Mouse (Mus musculus) myocyte (in vitro differentiated cells): ENCODE results near the gene Tenm4. TPM values are rescaled to one million over a fixed set of nuclear protein-coding genes. Genes with fewer than 3 reads are reported as not detected.

Experiments used
- H3K27me3 ChIP-seq: one replicate; pipeline ENCODE4 v1.6.1; 2011; ENCODE audit not compliant: control insufficient read depth, insufficient read depth, insufficient read length
- H3K36me3 ChIP-seq: one replicate; pipeline ENCODE4 v1.6.1; 2011; ENCODE audit not compliant: control insufficient read depth, insufficient read depth
- H3K4me2 ChIP-seq: one replicate; pipeline ENCODE4 v1.6.1; 2011; ENCODE audit warnings: low read depth, control low read depth
- H3K4me3 ChIP-seq: one replicate; pipeline ENCODE4 v1.5.1; 2011; ENCODE audit warnings: mild to moderate bottlenecking, control low read depth, moderate library complexity
- H3K79me2 ChIP-seq: one replicate; pipeline ENCODE4 v1.6.1; 2011; ENCODE audit not compliant: control insufficient read depth, insufficient read depth
- H3ac ChIP-seq: one replicate; pipeline ENCODE4 v1.6.1; 2011; ENCODE audit not compliant: control insufficient read depth, insufficient read length
- CEBPB ChIP-seq: IDR thresholded peaks from 2 replicates; pipeline ENCODE4 v1.6.1; 2011; ENCODE audit warnings: mild to moderate bottlenecking, moderate library complexity; ENCODE audit not compliant: poor library complexity, insufficient read depth, severe bottlenecking
- E2F4 ChIP-seq: IDR thresholded peaks from one replicate; pipeline ENCODE4 v1.6.1; 2011; ENCODE audit warnings: mild to moderate bottlenecking, control low read depth, moderate library complexity; ENCODE audit not compliant: insufficient read depth
- MAX ChIP-seq: IDR thresholded peaks from one replicate; pipeline ENCODE4 v1.6.1; 2011; ENCODE audit warnings: low read depth, mild to moderate bottlenecking, control low read depth
- MYOD1 ChIP-seq, 3 experiments: IDR thresholded peaks; one replicate each; pipeline ENCODE4 v1.6.1; 2011; ENCODE audit warnings: control low read depth in 2 of 3, low read depth in 2 of 3, mild to moderate bottlenecking in 2 of 3, moderate library complexity in 1 of 3; ENCODE audit not compliant: insufficient read length in 2 of 3, control insufficient read depth in 1 of 3
- MYOG ChIP-seq, 3 experiments: IDR thresholded peaks; one replicate each; pipeline ENCODE4 v1.6.1; 2011; ENCODE audit warnings: control low read depth in 2 of 3, low read depth in 2 of 3, mild to moderate bottlenecking in 2 of 3; ENCODE audit not compliant: insufficient read length in 2 of 3, control insufficient read depth in 1 of 3, insufficient read depth in 1 of 3
- POLR2A ChIP-seq: IDR thresholded peaks from one replicate; pipeline ENCODE4 v1.6.1; 2011; ENCODE audit warnings: low read depth, mild to moderate bottlenecking, control low read depth, moderate library complexity; ENCODE audit not compliant: insufficient read length
- POLR2AphosphoS2 ChIP-seq: IDR thresholded peaks from one replicate; pipeline ENCODE4 v1.6.1; 2011; ENCODE audit warnings: low read depth, control low read depth; ENCODE audit not compliant: insufficient read length
- REST ChIP-seq: IDR thresholded peaks from one replicate; pipeline ENCODE4 v1.6.1; 2011; ENCODE audit warnings: mild to moderate bottlenecking, control low read depth, moderate library complexity; ENCODE audit not compliant: insufficient read depth, insufficient read length
- SRF ChIP-seq: IDR thresholded peaks from one replicate; pipeline ENCODE4 v1.6.1; 2011; ENCODE audit warnings: low read depth; ENCODE audit not compliant: control insufficient read depth, insufficient read length
- TCF12 ChIP-seq: IDR thresholded peaks from one replicate; pipeline ENCODE4 v1.6.1; 2011; ENCODE audit warnings: mild to moderate bottlenecking, control low read depth; ENCODE audit not compliant: poor library complexity, insufficient read depth, severe bottlenecking
- TCF3 ChIP-seq: IDR thresholded peaks from one replicate; pipeline ENCODE4 v1.6.1; 2011; ENCODE audit warnings: low read depth, control low read depth; ENCODE audit not compliant: insufficient read length
- USF1 ChIP-seq: IDR thresholded peaks from one replicate; pipeline ENCODE4 v1.6.1; 2011; ENCODE audit warnings: low read depth, mild to moderate bottlenecking, control low read depth, moderate library complexity
- polyA plus RNA-seq: library from polyadenylated mRNA; unstranded; fragments of >200 nt; fragmentation: generic; extraction: Trizol; gene quantifications from one replicate; pipeline ENCODE4 v1.2.1, GENCODE M21; 2012; ENCODE audit warnings: missing spikeins

Tenm4 gene
- polyA plus RNA-seq, 1 experiment: 10.9 TPM

- Histone ChIP-seq H3K4me3 (no peak overlapping the region), H3ac (no peak overlapping the region), H3K79me2 (no peaks in the 10 kb centered on the region), H3K36me3 (no peaks in the 10 kb centered on the region), H3K27me3 (no peaks in the 10 kb centered on the region), H3K4me2 (no peak overlapping the region)
- no peak for TF ChIP-seq MAX
- no peak for TF ChIP-seq USF1
- no peak for TF ChIP-seq TCF12
- TF ChIP-seq POLR2AphosphoS2: no peak
- TF ChIP-seq MYOG (IDR thresholded peaks at IDR 0.05; ENCODE audit: control insufficient read depth in 1 of 3, insufficient read depth in 1 of 3, insufficient read length in 2 of 3, low read depth in 2 of 3): no peak
- no peak for TF ChIP-seq E2F4
- TF ChIP-seq TCF3: no peak
Measured at GRCm38 (mm10) chr7:96765321-96765960, 594.4 kb downstream of the Tenm4 start.

- H3K27me3 ChIP-seq: no peaks in the 10 kb centered on the region
Measured at GRCm38 (mm10) chr7:96767090-96767489, 596.0 kb downstream of the Tenm4 start.

GRCm38 (mm10) chr7:96768718-96769117, 597.7 kb downstream of the Tenm4 start:
- Histone ChIP-seq H3K27me3 (no peaks in the 10 kb centered on the region), H3K79me2 (no peaks in the 10 kb centered on the region), H3K4me2 (no peak overlapping the region), H3K36me3 (no peaks in the 10 kb centered on the region), H3ac (no peak overlapping the region), H3K4me3 (no peak overlapping the region)
- TF ChIP-seq TCF3 (no peak), TCF12 (no peak)

More at GRCm38 (mm10) chr7:96767090-96767489, 596.0 kb downstream of the Tenm4 start:
- TF ChIP-seq USF1 (no peak), POLR2A (no peak), SRF (no peak), E2F4 (no peak), POLR2AphosphoS2 (no peak), TCF12 (no peak), TCF3 (no peak), MYOD1 (IDR thresholded peaks at IDR 0.05; ENCODE audit: control insufficient read depth in 1 of 3, insufficient read length in 2 of 3, low read depth in 2 of 3) (no peak), CEBPB (no peak), MYOG (IDR thresholded peaks at IDR 0.05; ENCODE audit: control insufficient read depth in 1 of 3, insufficient read depth in 1 of 3, insufficient read length in 2 of 3, low read depth in 2 of 3) (no peak), MAX (no peak), REST (no peak)
- Histone ChIP-seq H3K36me3 (no peaks in the 10 kb centered on the region), H3K79me2 (no peaks in the 10 kb centered on the region), H3K4me2 (no peak overlapping the region), H3K4me3 (no peak overlapping the region), H3ac (no peak overlapping the region)

- Histone ChIP-seq H3K79me2 (no peaks in the 10 kb centered on the region), H3K4me2 (no peak overlapping the region), H3K4me3 (no peak overlapping the region), H3ac (no peak overlapping the region), H3K36me3 (no peaks in the 10 kb centered on the region), H3K27me3 (no peaks in the 10 kb centered on the region)
- TF ChIP-seq TCF3 (no peak), REST (no peak), CEBPB (no peak), USF1 (no peak), MYOD1 (IDR thresholded peaks at IDR 0.05; ENCODE audit: control insufficient read depth in 1 of 3, insufficient read length in 2 of 3, low read depth in 2 of 3) (no peak), E2F4 (no peak), POLR2AphosphoS2 (no peak), MYOG (IDR thresholded peaks at IDR 0.05; ENCODE audit: control insufficient read depth in 1 of 3, insufficient read depth in 1 of 3, insufficient read length in 2 of 3, low read depth in 2 of 3) (no peak), POLR2A (no peak), SRF (no peak), TCF12 (no peak), MAX (no peak)
Measured at GRCm38 (mm10) chr7:96769784-96770183, 598.7 kb downstream of the Tenm4 start.

DNA sequence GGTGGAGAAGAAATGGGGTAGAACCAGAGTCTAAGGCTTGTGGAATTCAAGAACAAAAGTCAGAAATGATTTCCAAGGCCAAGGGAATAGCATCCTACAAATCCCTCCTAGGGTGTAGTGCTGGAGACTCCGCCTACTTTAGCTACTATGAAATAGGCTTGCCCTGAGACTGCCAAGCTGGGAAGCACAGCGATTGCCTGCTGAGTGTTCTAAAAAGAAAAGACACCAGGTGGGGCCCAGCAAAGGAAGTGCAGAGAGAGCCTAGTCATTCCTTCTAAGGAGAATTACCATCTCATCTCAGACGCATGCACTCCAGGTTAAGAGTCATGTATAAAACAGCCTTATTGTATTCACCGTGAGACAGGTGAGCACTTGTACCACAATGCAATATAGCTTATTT, 601.9 kb downstream of the Tenm4 start:
- H3K27me3 ChIP-seq: no peaks in the 10 kb centered on the region
- no peaks in the 10 kb centered on the region for H3K36me3 ChIP-seq
- no peak overlapping the region for H3K4me2 ChIP-seq
- H3ac ChIP-seq: no peak overlapping the region
- no peaks in the 10 kb centered on the region for H3K79me2 ChIP-seq
- no peak overlapping the region for H3K4me3 ChIP-seq
- no peak for TF ChIP-seq TCF12
- TF ChIP-seq CEBPB: no peak
- no peak for TF ChIP-seq REST
- no peak for TF ChIP-seq E2F4
- TF ChIP-seq POLR2A: no peak
- TF ChIP-seq POLR2AphosphoS2: no peak
- TF ChIP-seq MYOD1 (IDR thresholded peaks at IDR 0.05; ENCODE audit: control insufficient read depth in 1 of 3, insufficient read length in 2 of 3, low read depth in 2 of 3): no peak
- no peak for TF ChIP-seq MAX
- no peak for TF ChIP-seq MYOG (IDR thresholded peaks at IDR 0.05; ENCODE audit: control insufficient read depth in 1 of 3, insufficient read depth in 1 of 3, insufficient read length in 2 of 3, low read depth in 2 of 3)
- TF ChIP-seq USF1: no peak
- TF ChIP-seq TCF3: no peak
- TF ChIP-seq SRF: no peak
